ENCODE assay signal across 8 mouse cellular contexts in genomic region chr6:99094339-99094989, GRCm38 (mm10).
A peak's percentile ranks its signal among the peaks of the same experiment; 100 is the strongest.
DNase-seq lines count a peak whose midpoint lies in the region; ATAC-seq and TF ChIP-seq lines count a peak whose summit lies in the region.

No protein-coding gene starts in this region.

- 0 out of 2 replicates have a peak overlapping the region, but pooled peaks have one; percentile 32 for H3K27ac ChIP-seq in forebrain, embryonic 12.5 days
- no peak overlapping the region for H3K27ac ChIP-seq in forebrain, embryonic 13.5 days
- peak overlapping the region; percentile 3; the same call in 1 of the 2 replicates for H3K27ac ChIP-seq in kidney, postnatal 0 days

- no peaks in the 10 kb centered on the region for H3K27me3 ChIP-seq in forebrain, embryonic 12.5 days
- H3K27me3 ChIP-seq in forebrain, embryonic 13.5 days, result no peaks in the 10 kb centered on the region
- H3K27me3 ChIP-seq in G1E (ENCODE audit: insufficient read depth, low read length), result no peaks in the 10 kb centered on the region
- H3K27me3 ChIP-seq in kidney, postnatal 0 days (ENCODE audit: insufficient read depth, low read length), result no peaks in the 10 kb centered on the region

- ATAC-seq in forebrain, embryonic 12.5 days (ENCODE audit: low FRiP score), result no peak
- ATAC-seq in forebrain, embryonic 13.5 days, result no peak
- ATAC-seq in G1E (ENCODE audit: extremely low read depth, insufficient number of reproducible peaks, low FRiP score, poor library complexity, severe bottlenecking), result peak; percentile 51
- no peak for ATAC-seq in kidney, postnatal 0 days (replicated peaks; ENCODE audit: low FRiP score, low read depth)
- peak; percentile 35 for ATAC-seq in megakaryocyte progenitor cell, adult 5-6 weeks (replicated peaks; ENCODE audit: poor library complexity)

- H3K36me3 ChIP-seq in forebrain, embryonic 12.5 days (replicated peaks), result no peaks in the 10 kb centered on the region
- H3K36me3 ChIP-seq in forebrain, embryonic 13.5 days (ENCODE audit: poor library complexity, severe bottlenecking), result no peaks in the 10 kb centered on the region
- peaks cover 27% of the 10 kb centered on the region for H3K36me3 ChIP-seq in G1E (replicated peaks)
- no peaks in the 10 kb centered on the region for H3K36me3 ChIP-seq in kidney, postnatal 0 days (ENCODE audit: insufficient read depth, low read length)

- H3K4me1 ChIP-seq in forebrain, embryonic 12.5 days, result peaks cover 43% of the 10 kb centered on the region
- peaks cover 51% of the 10 kb centered on the region for H3K4me1 ChIP-seq in forebrain, embryonic 13.5 days
- H3K4me1 ChIP-seq in G1E (ENCODE audit: insufficient read depth, low read depth, low read length), result peaks cover 72% of the 10 kb centered on the region
- peaks cover 25% of the 10 kb centered on the region for H3K4me1 ChIP-seq in kidney, postnatal 0 days (replicated peaks; ENCODE audit: insufficient read depth, low read length)

- DNase-seq in G1E (ENCODE audit: low spot score), result no peak
- peak; percentile 52 to 66 for DNase-seq in heart, adult 9 months (ENCODE audit: low spot score in 2 of 2)
- DNase-seq in kidney, postnatal 0 days (ENCODE audit: low spot score), result peak; percentile 34
- DNase-seq in urinary bladder, adult 2 months (ENCODE audit: low spot score), result no peak
- no peak for DNase-seq in gastrocnemius, adult 18-20 months (ENCODE audit: low spot score)

- H3K9me3 ChIP-seq in forebrain, embryonic 12.5 days, result no peaks in the 10 kb centered on the region
- no peaks in the 10 kb centered on the region; the same call in 1 of the 2 replicates for H3K9me3 ChIP-seq in forebrain, embryonic 13.5 days (replicated peaks)
- no peaks in the 10 kb centered on the region for H3K9me3 ChIP-seq in G1E (replicated peaks)
- H3K9me3 ChIP-seq in kidney, postnatal 0 days (replicated peaks; ENCODE audit: low read length), result no peaks in the 10 kb centered on the region

- no peak for TF ChIP-seq CTCF in G1E (IDR thresholded peaks at IDR 0.05; ENCODE audit: low read depth, low read length)
- no peak for TF ChIP-seq CTCF in kidney, postnatal 0 days (IDR thresholded peaks at IDR 0.05; ENCODE audit: low read depth)

- H3K9ac ChIP-seq in forebrain, embryonic 12.5 days, result no peak overlapping the region
- no peak overlapping the region for H3K9ac ChIP-seq in forebrain, embryonic 13.5 days
- no peak overlapping the region for H3K9ac ChIP-seq in kidney, postnatal 0 days (ENCODE audit: low read depth, low read length)

- no peak overlapping the region for H3K4me2 ChIP-seq in forebrain, embryonic 12.5 days
- no peak overlapping the region; the same call in 1 of the 2 replicates for H3K4me2 ChIP-seq in forebrain, embryonic 13.5 days
- peak overlapping the region; percentile 31 for H3K4me2 ChIP-seq in kidney, postnatal 0 days (ENCODE audit: low read length)

- WGBS in forebrain, embryonic 12.5 days, result 39% methylated on average over 10 of the region's 10 CpGs
- WGBS in forebrain, embryonic 13.5 days, result 37% methylated on average over 10 of the region's 10 CpGs
- 25% methylated on average over 10 of the region's 10 CpGs for WGBS in kidney, postnatal 0 days

- no peak overlapping the region for H3K4me3 ChIP-seq in forebrain, embryonic 12.5 days (replicated peaks)
- H3K4me3 ChIP-seq in forebrain, embryonic 13.5 days, result no peak overlapping the region
- H3K4me3 ChIP-seq in G1E (ENCODE audit: low read depth, low read length), result peak overlapping the region; percentile 70
- no peak overlapping the region for H3K4me3 ChIP-seq in kidney, postnatal 0 days (replicated peaks; ENCODE audit: low read depth, low read length)

Comparison
In these comparisons a context has a peak if more than half of its experiments do, and no peak if none do; other contexts are left out.
1. ATAC-seq: peak in G1E (single experiment) and megakaryocyte progenitor cell, adult 5-6 weeks (single experiment); none in forebrain, embryonic 12.5 days (single experiment), forebrain, embryonic 13.5 days (single experiment) and kidney, postnatal 0 days (single experiment).
2. DNase-seq: peak in heart, adult 9 months (2 of 2) and kidney, postnatal 0 days (single experiment); none in G1E (single experiment), urinary bladder, adult 2 months (single experiment) and gastrocnemius, adult 18-20 months (single experiment).